Mouse (Mus musculus) neural tube, embryonic 15.5 days (tissue): ENCODE results near the gene Lrrc25. TPM values are rescaled to one million over a fixed set of nuclear protein-coding genes. Genes with fewer than 3 reads are reported as not detected.

Experiments used
- polyA plus RNA-seq: library from polyadenylated mRNA; unstranded; fragments of >200 nt; fragmentation: Nextera tagmentation; extraction: Ambion mirVana; gene quantifications from 2 replicates; pipeline ENCODE4 v1.2.1, GENCODE M21; 2015

Lrrc25 gene
- polyA plus RNA-seq, 1 experiment from 2014 or later: 2.6 TPM

Other genes with a start within 250 kb of the Lrrc25 start
- gene Comp, start 242.6 kb upstream of the Lrrc25 start, polyA plus RNA-seq: 3.1 and 6.4 TPM in 2 replicates
- 44.9 and 45.6 TPM in 2 replicates for gene Crtc1, start 176.6 kb upstream of the Lrrc25 start, polyA plus RNA-seq
- gene Klhl26, start 139.2 kb upstream of the Lrrc25 start, polyA plus RNA-seq: 33.3 and 35.0 TPM in 2 replicates
- gene Tmem59l, start 128.8 kb upstream of the Lrrc25 start, polyA plus RNA-seq: 153 and 188 TPM in 2 replicates
- 7.9 and 8.7 TPM in 2 replicates for gene Crlf1, start 123.0 kb upstream of the Lrrc25 start, polyA plus RNA-seq
- gene Rex1bd, start 109.4 kb upstream of the Lrrc25 start, polyA plus RNA-seq: 165 and 181 TPM in 2 replicates
- gene Uba52, start 105.4 kb upstream of the Lrrc25 start, polyA plus RNA-seq: 653 and 714 TPM in 2 replicates
- gene Fkbp8, start 88.4 kb upstream of the Lrrc25 start, polyA plus RNA-seq: 381 and 389 TPM in 2 replicates
- 44.4 and 51.1 TPM in 2 replicates for gene Kxd1, start 88.2 kb upstream of the Lrrc25 start, polyA plus RNA-seq
- 14.7 and 19.2 TPM in 2 replicates for gene Ell, start 76.7 kb upstream of the Lrrc25 start, polyA plus RNA-seq
- 137 and 142 TPM in 2 replicates for gene Isyna1, start 21.8 kb upstream of the Lrrc25 start, polyA plus RNA-seq
- gene Ssbp4, start 7.3 kb upstream of the Lrrc25 start, polyA plus RNA-seq: 170 and 175 TPM in 2 replicates
- gene Gdf15, start 16.3 kb downstream of the Lrrc25 start, polyA plus RNA-seq: 0.22 TPM in 2 replicates
- 78.6 TPM in 2 replicates for gene Pgpep1, start 44.2 kb downstream of the Lrrc25 start, polyA plus RNA-seq
- 191 and 206 TPM in 2 replicates for gene Lsm4, start 57.1 kb downstream of the Lrrc25 start, polyA plus RNA-seq
- 73.7 and 82.7 TPM in 2 replicates for gene Jund, start 82.8 kb downstream of the Lrrc25 start, polyA plus RNA-seq
- 0.04 and 0.09 TPM in 2 replicates for gene Iqcn, start 87.3 kb downstream of the Lrrc25 start, polyA plus RNA-seq
- not detected in 2 replicates for gene Gm3336, start 102.4 kb downstream of the Lrrc25 start, polyA plus RNA-seq
- gene Pde4c, start 107.6 kb downstream of the Lrrc25 start, polyA plus RNA-seq: 0.17 and 0.40 TPM in 2 replicates
- gene Rab3a, start 138.5 kb downstream of the Lrrc25 start, polyA plus RNA-seq: 536 and 627 TPM in 2 replicates
- 40.5 and 43.5 TPM in 2 replicates for gene Mpv17l2, start 144.8 kb downstream of the Lrrc25 start, polyA plus RNA-seq
- gene Pik3r2, start 160.6 kb downstream of the Lrrc25 start, polyA plus RNA-seq: 97.5 and 102 TPM in 2 replicates
- gene Mast3, start 188.9 kb downstream of the Lrrc25 start, polyA plus RNA-seq: 18.9 and 21.0 TPM in 2 replicates
- gene Il12rb1, start 192.3 kb downstream of the Lrrc25 start, polyA plus RNA-seq: 0.14 and 1.4 TPM in 2 replicates
- 7.8 and 8.5 TPM in 2 replicates for gene Arrdc2, start 223.6 kb downstream of the Lrrc25 start, polyA plus RNA-seq
- gene Kcnn1, start 247.1 kb downstream of the Lrrc25 start, polyA plus RNA-seq: 17.6 and 18.6 TPM in 2 replicates